Mouse (Mus musculus): Measurements from ENCODE around the gene Tuba4a. TPM values are rescaled to one million over a fixed set of nuclear protein-coding genes. Genes with fewer than 3 reads are reported as not detected.
A peak's percentile ranks its signal among the peaks of the same experiment; 100 is the strongest.

Tuba4a gene
- polyA plus RNA-seq, 1 experiment from 2014 or later, result 372 TPM

- Histone ChIP-seq H3K36me3 (replicated peaks) (peaks cover 38% of the 10 kb centered on the region), H3K9me3 (replicated peaks) (no peaks in the 10 kb centered on the region), H3K27me3 (no peaks in the 10 kb centered on the region), H3K4me3 (replicated peaks) (peak within 1 kb of the TSS; percentile 77), H3K4me2 (peak within 1 kb of the TSS; percentile 99), H3K9ac (peak within 1 kb of the TSS; percentile 83), H3K27ac (replicated peaks) (peak within 1 kb of the TSS; percentile 95), H3K4me1 (replicated peaks) (peaks cover 71% of the 10 kb centered on the region)
- 3% methylated on average over 42 of the region's 42 CpGs for WGBS (ENCODE audit: insufficient replicate concordance)
- ATAC-seq (ENCODE audit: insufficient read depth), result peak; percentile 85
Measured at GRCm38 (mm10) chr1:75210136-75211087, 9.3 kb downstream of the Tuba4a start, which contains the start of the genes Glb1l and Stk16. Glb1l (minus strand) TSS chr1:75210813. Stk16 (plus strand) TSS chr1:75210838.

- no peak for ATAC-seq (ENCODE audit: insufficient read depth)
- 17% methylated on average over 34 of the region's 34 CpGs for WGBS (ENCODE audit: insufficient replicate concordance)
- Histone ChIP-seq H3K27ac (replicated peaks) (peak overlapping the region; percentile 83; the same call in 1 of the 2 replicates), H3K36me3 (replicated peaks) (peaks cover 25% of the 10 kb centered on the region), H3K4me3 (replicated peaks) (peak overlapping the region; percentile 77), H3K9ac (peak overlapping the region; percentile 83), H3K27me3 (no peaks in the 10 kb centered on the region), H3K4me2 (peak overlapping the region; percentile 99), H3K4me1 (replicated peaks) (peaks cover 58% of the 10 kb centered on the region), H3K9me3 (replicated peaks) (no peaks in the 10 kb centered on the region)
Measured at GRCm38 (mm10) chr1:75208967-75209678, 10.5 kb downstream of the Tuba4a start.

- Histone ChIP-seq H3K4me3 (replicated peaks) (no peak overlapping the region), H3K9me3 (replicated peaks) (no peaks in the 10 kb centered on the region), H3K4me1 (replicated peaks) (no peaks in the 10 kb centered on the region), H3K36me3 (replicated peaks) (peaks cover 37% of the 10 kb centered on the region), H3K4me2 (no peak overlapping the region), H3K9ac (no peak overlapping the region), H3K27me3 (no peaks in the 10 kb centered on the region), H3K27ac (replicated peaks) (no peak overlapping the region)
- WGBS (ENCODE audit: insufficient replicate concordance), result 74% methylated on average over 1 of the region's 1 CpGs
- no peak for ATAC-seq (ENCODE audit: insufficient read depth)
Measured at GRCm38 (mm10) chr1:75201236-75201635, 18.4 kb downstream of the Tuba4a start.

- under 1% methylated on average over 19 of the region's 19 CpGs for WGBS (ENCODE audit: insufficient replicate concordance)
- Histone ChIP-seq H3K4me1 (replicated peaks) (peaks cover 51% of the 10 kb centered on the region), H3K4me2 (peak overlapping the region; percentile 88), H3K27ac (replicated peaks) (peak overlapping the region; percentile 95), H3K9ac (peak overlapping the region; percentile 71), H3K4me3 (replicated peaks) (peak overlapping the region; percentile 89), H3K36me3 (replicated peaks) (peaks cover 46% of the 10 kb centered on the region), H3K27me3 (no peaks in the 10 kb centered on the region), H3K9me3 (replicated peaks) (no peaks in the 10 kb centered on the region)
- ATAC-seq (ENCODE audit: insufficient read depth), result peak; percentile 40
Measured at GRCm38 (mm10) chr1:75192452-75192851, 27.2 kb downstream of the Tuba4a start.

- Histone ChIP-seq H3K27ac (replicated peaks) (peak within 1 kb of the TSS; percentile 95), H3K27me3 (no peaks in the 10 kb centered on the region), H3K36me3 (replicated peaks) (peaks cover 47% of the 10 kb centered on the region), H3K9me3 (replicated peaks) (no peaks in the 10 kb centered on the region), H3K4me1 (replicated peaks) (peaks cover 52% of the 10 kb centered on the region), H3K9ac (peak within 1 kb of the TSS; percentile 97), H3K4me3 (replicated peaks) (peak within 1 kb of the TSS; percentile 89), H3K4me2 (peak within 1 kb of the TSS; percentile 88)
- peak; percentile 98 for ATAC-seq (ENCODE audit: insufficient read depth)
- under 1% methylated on average over 55 of the region's 56 CpGs for WGBS (ENCODE audit: insufficient replicate concordance)
Measured at GRCm38 (mm10) chr1:75191622-75192402, 27.9 kb downstream of the Tuba4a start, which contains the start of the genes Ankzf1 and Atg9a. Ankzf1 (plus strand) TSS chr1:75192151. Atg9a (minus strand) TSS chr1:75192196.

GRCm38 (mm10) chr1:75191258-75191621 is 28.4 kb downstream of the Tuba4a start:
- no peak; the same call in 1 of the 2 replicates for ATAC-seq (ENCODE audit: insufficient read depth)
- no peaks in the 10 kb centered on the region for H3K9me3 ChIP-seq (replicated peaks)
- peak overlapping the region; percentile 89 for H3K4me3 ChIP-seq (replicated peaks)
- peaks cover 52% of the 10 kb centered on the region for H3K4me1 ChIP-seq (replicated peaks)
- peak overlapping the region; percentile 95 for H3K27ac ChIP-seq (replicated peaks)
- peak overlapping the region; percentile 97 for H3K9ac ChIP-seq
- 38% methylated on average over 5 of the region's 5 CpGs for WGBS (ENCODE audit: insufficient replicate concordance)
- H3K36me3 ChIP-seq (replicated peaks), result peaks cover 47% of the 10 kb centered on the region
- peak overlapping the region; percentile 88 for H3K4me2 ChIP-seq
- H3K27me3 ChIP-seq, result no peaks in the 10 kb centered on the region

GRCm38 (mm10) chr1:75190577-75190976 is 29.1 kb downstream of the Tuba4a start:
- H3K36me3 ChIP-seq (replicated peaks), result peaks cover 47% of the 10 kb centered on the region
- ATAC-seq (ENCODE audit: insufficient read depth), result no peak
- peak overlapping the region; percentile 95 for H3K27ac ChIP-seq (replicated peaks)
- peak overlapping the region; percentile 88 for H3K4me2 ChIP-seq
- H3K9me3 ChIP-seq (replicated peaks), result no peaks in the 10 kb centered on the region
- H3K27me3 ChIP-seq, result no peaks in the 10 kb centered on the region
- peak overlapping the region; percentile 89 for H3K4me3 ChIP-seq (replicated peaks)
- H3K4me1 ChIP-seq (replicated peaks), result peaks cover 52% of the 10 kb centered on the region
- WGBS (ENCODE audit: insufficient replicate concordance), result 26% methylated on average over 2 of the region's 2 CpGs
- peak overlapping the region; percentile 97 for H3K9ac ChIP-seq

GRCm38 (mm10) chr1:75187914-75188483 is 31.7 kb downstream of the Tuba4a start:
- H3K9me3 ChIP-seq (replicated peaks), result no peaks in the 10 kb centered on the region
- H3K27me3 ChIP-seq, result no peaks in the 10 kb centered on the region
- peak overlapping the region; percentile 34 for H3K27ac ChIP-seq (replicated peaks)
- no peak for ATAC-seq (ENCODE audit: insufficient read depth)
- no peak overlapping the region for H3K4me3 ChIP-seq (replicated peaks)
- peaks cover 64% of the 10 kb centered on the region for H3K36me3 ChIP-seq (replicated peaks)
- H3K4me1 ChIP-seq (replicated peaks), result peaks cover 44% of the 10 kb centered on the region
- H3K4me2 ChIP-seq, result no peak overlapping the region
- WGBS (ENCODE audit: insufficient replicate concordance), result 24% methylated on average over 2 of the region's 2 CpGs
- no peak overlapping the region for H3K9ac ChIP-seq

GRCm38 (mm10) chr1:75187126-75187525 is 32.5 kb downstream of the Tuba4a start:
- H3K36me3 ChIP-seq (replicated peaks), result peaks cover 73% of the 10 kb centered on the region
- H3K27ac ChIP-seq (replicated peaks), result no peak overlapping the region
- H3K4me3 ChIP-seq (replicated peaks), result no peak overlapping the region
- no peaks in the 10 kb centered on the region for H3K27me3 ChIP-seq
- no peaks in the 10 kb centered on the region for H3K9me3 ChIP-seq (replicated peaks)
- no peak overlapping the region for H3K4me2 ChIP-seq
- H3K9ac ChIP-seq, result no peak overlapping the region
- no peak for ATAC-seq (ENCODE audit: insufficient read depth)
- H3K4me1 ChIP-seq (replicated peaks), result peaks cover 40% of the 10 kb centered on the region

- no peaks in the 10 kb centered on the region for H3K9me3 ChIP-seq (replicated peaks)
- no peak for ATAC-seq (ENCODE audit: insufficient read depth)
- peaks cover 87% of the 10 kb centered on the region for H3K36me3 ChIP-seq (replicated peaks)
- H3K9ac ChIP-seq, result no peak overlapping the region
- H3K4me2 ChIP-seq, result no peak overlapping the region
- peaks cover 46% of the 10 kb centered on the region for H3K4me1 ChIP-seq (replicated peaks)
- no peak overlapping the region for H3K27ac ChIP-seq (replicated peaks)
- 91% methylated on average over 11 of the region's 11 CpGs for WGBS (ENCODE audit: insufficient replicate concordance)
- H3K27me3 ChIP-seq, result no peaks in the 10 kb centered on the region
- no peak overlapping the region for H3K4me3 ChIP-seq (replicated peaks)
Measured at GRCm38 (mm10) chr1:75185495-75185894, 34.2 kb downstream of the Tuba4a start.

Data from liver, embryonic 15.5 days (tissue).